Mouse (Mus musculus) kidney, postnatal 4 days (tissue): ENCODE data around the gene Mpp1.

Experiments
- DNase-seq, 2 experiments: peaks; one replicate each; pipeline ENCODE4 v3.0.0; 2021; ENCODE audit warnings: mixed read lengths in 2 of 2

Gene Mpp1

DNA sequence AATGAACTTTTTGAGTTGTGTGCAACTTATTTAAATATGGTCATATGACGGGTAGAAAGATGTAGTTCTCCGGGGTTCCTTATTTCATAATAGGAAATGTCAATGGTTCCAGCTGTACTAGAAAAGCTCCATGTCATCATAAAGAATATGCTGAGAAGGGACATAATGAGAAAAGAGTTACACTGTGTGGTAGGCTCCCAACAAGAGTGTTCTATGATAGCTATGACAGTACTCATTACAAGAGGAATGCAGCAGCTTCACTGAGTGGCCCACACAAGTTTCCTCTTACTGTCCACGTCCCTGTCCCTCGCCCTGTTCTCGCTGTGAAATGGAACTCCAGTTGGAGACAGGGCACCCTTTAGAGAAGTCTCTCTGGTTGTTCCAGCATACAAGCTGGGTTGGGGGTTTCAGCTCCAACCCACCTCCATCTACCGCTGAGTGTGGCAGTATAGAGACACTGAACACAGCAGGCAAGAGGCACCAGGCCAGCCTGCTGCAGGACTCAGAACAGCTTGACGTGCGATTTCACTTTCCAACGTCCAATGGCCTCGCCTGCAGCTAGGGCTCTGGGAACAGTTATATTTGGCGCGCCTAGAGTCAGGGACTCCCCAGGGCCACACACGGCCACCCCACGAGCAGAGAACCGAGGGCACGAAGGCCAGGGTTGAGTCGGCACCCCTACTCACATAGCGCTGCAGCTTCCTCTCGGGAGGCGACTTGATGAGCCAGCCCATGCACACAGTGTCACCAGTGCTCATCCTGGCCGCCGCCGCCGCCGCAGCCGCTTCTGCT, 46.6 kb downstream of the Mpp1 start:
- peak in 1 of 2 experiments; percentile 7 for DNase-seq

GRCm38 (mm10) chrX:75082351-75082750, 48.5 kb downstream of the Mpp1 start:
- DNase-seq: peak in 1 of 2 experiments; percentile 2
